Mouse (Mus musculus) cortical plate, adult 2 months (tissue): ENCODE data around the gene Myh4.

Source experiments
- CTCF ChIP-seq: fragments of 200-500 bp; IDR thresholded peaks from 2 replicates; pipeline ENCODE4 v1.5.1; 2011; ENCODE audit warnings: mild to moderate bottlenecking, control low read depth, low read length; ENCODE audit not compliant: insufficient read depth; ENCODE audit errors: extremely low read depth
- POLR2A ChIP-seq: fragments of 200-500 bp; IDR thresholded peaks from 2 replicates; pipeline ENCODE4 v1.6.1; 2011; ENCODE audit warnings: mild to moderate bottlenecking, low read length, control low read depth; ENCODE audit not compliant: insufficient read depth; ENCODE audit errors: extremely low read depth

DNA sequence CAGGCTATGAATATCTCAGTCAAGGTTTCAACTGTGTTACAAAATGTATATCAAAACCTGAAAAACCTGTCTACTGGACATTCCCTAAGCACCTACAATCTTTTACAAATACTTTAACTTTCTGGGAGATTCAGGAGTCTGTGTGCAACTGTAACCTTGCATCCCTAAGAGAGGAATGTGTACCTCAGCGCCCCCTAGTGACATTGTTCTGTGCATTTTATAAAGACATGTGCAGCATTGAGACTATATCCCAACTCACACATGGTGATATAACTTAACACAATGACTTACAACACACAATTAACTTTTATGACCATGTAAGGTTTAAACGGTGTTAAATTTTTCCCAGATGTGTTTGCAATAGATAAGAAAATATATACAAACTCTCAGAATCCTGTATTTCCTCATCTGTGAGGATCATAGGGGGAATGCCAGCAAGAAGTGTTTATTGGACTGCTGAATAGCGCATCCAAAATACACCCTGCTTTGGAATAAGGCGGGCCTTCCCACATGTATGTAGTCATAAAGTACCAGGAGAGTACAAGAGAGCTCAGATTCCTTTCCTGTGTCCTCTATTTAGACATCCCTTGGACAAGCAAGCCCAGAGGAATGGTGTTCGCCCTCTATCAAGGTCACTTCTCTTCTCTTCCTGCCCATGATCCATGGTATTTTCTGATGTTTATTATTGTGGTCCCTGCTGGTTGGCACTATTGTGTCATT, 2.0 kb upstream of the Myh4 start:
- TF ChIP-seq POLR2A (no peak), CTCF (peak; percentile 24; the same call in 1 of the 2 replicates)
